Mouse (Mus musculus) hindbrain, postnatal 0 days (tissue): ENCODE data around the gene Grin2a. TPM values are rescaled to one million over a fixed set of nuclear protein-coding genes. Genes with fewer than 3 reads are reported as not detected.

Experiments used
- ATAC-seq: fragments of 200-750 bp; cut with Nextera tagmentation; 2 replicates; pipeline ENCODE4 v1.8.0; 2017; ENCODE audit warnings: mild to moderate bottlenecking, moderate TSS enrichment, moderate library complexity
- DNase-seq: peaks from one replicate; pipeline ENCODE4 v3.0.0-alpha.2; 2015; ENCODE audit warnings: low spot score
- H3K27ac ChIP-seq: fragments of 300-500 bp; sonication (generic); 2 replicates; pipeline ENCODE4 v1.5.1; 2014; ENCODE audit warnings: mild to moderate bottlenecking
- H3K27me3 ChIP-seq: fragments of 300-500 bp; sonication (generic); 2 replicates; pipeline ENCODE4 v1.6.1; 2014; ENCODE audit warnings: low read length, mixed read lengths; ENCODE audit not compliant: insufficient read depth
- H3K36me3 ChIP-seq: fragments of 300-500 bp; sonication (generic); 2 replicates; pipeline ENCODE4 v1.6.1; 2014; ENCODE audit warnings: low read length, mixed read lengths; ENCODE audit not compliant: insufficient read depth
- H3K4me1 ChIP-seq: fragments of 300-500 bp; sonication (generic); 2 replicates; pipeline ENCODE4 v1.6.1; 2014; ENCODE audit warnings: antibody characterized with exemption, low read length, mixed read lengths; ENCODE audit not compliant: insufficient read depth
- H3K4me2 ChIP-seq: fragments of 300-500 bp; sonication (generic); 2 replicates; pipeline ENCODE4 v1.6.1; 2014; ENCODE audit warnings: low read depth, mild to moderate bottlenecking, low read length, moderate library complexity, mixed read lengths
- H3K4me3 ChIP-seq: fragments of 300-500 bp; sonication (generic); 2 replicates; pipeline ENCODE4 v1.5.1; 2014; ENCODE audit warnings: low read length
- H3K9ac ChIP-seq: fragments of 300-500 bp; sonication (generic); replicated peaks from 2 replicates; pipeline ENCODE4 v1.6.1; 2014; ENCODE audit warnings: mild to moderate bottlenecking, low read length, moderate library complexity, mixed read lengths
- H3K9me3 ChIP-seq: fragments of 300-500 bp; sonication (generic); 2 replicates; pipeline ENCODE4 v1.6.1; 2016; ENCODE audit warnings: low read length, mixed read lengths
- CTCF ChIP-seq: IDR thresholded peaks from 2 replicates; pipeline ENCODE4 v1.5.1; 2016; ENCODE audit warnings: antibody characterized with exemption, control low read depth, low read depth
- WGBS: fragments of 180-500 bp; shearing (Covaris S2); extraction: QIAGEN DNeasy Blood & Tissue Kit; methylation state at CpG from one replicate; pipeline ENCODE4 v1.1.7; 2014; 5-methylcytosine and 5-hydroxymethylcytosine counted together
- polyA plus RNA-seq: library from polyadenylated mRNA; unstranded; fragments of >200 nt; fragmentation: Nextera tagmentation; extraction: Ambion mirVana; gene quantifications from 2 replicates; pipeline ENCODE4 v1.2.1, GENCODE M21; 2015
- total RNA-seq: library from RNA; depleted of rRNA; stranded (reverse); fragments of >200 nt; gene quantifications from 2 replicates; pipeline ENCODE4 v1.2.3, GENCODE M21; 2014

The Grin2a gene
- total and polyA plus RNA-seq, 2 experiments from 2014 or later: 6.8 to 21.5 TPM

- H3K9me3 ChIP-seq: no peaks in the 10 kb centered on the region
- H3K4me1 ChIP-seq: no peaks in the 10 kb centered on the region
- no peak overlapping the region for H3K4me2 ChIP-seq
- no peak for ATAC-seq
- H3K27me3 ChIP-seq: no peaks in the 10 kb centered on the region
- DNase-seq: no peak
- no peaks in the 10 kb centered on the region for H3K36me3 ChIP-seq
- no peak overlapping the region for H3K27ac ChIP-seq
- H3K9ac ChIP-seq: no peak overlapping the region
- WGBS: 88% methylated on average over 5 of the region's 5 CpGs
- no peak for TF ChIP-seq CTCF
- no peak overlapping the region for H3K4me3 ChIP-seq
Measured at GRCm38 (mm10) chr16:9727603-9728002, 267.8 kb downstream of the Grin2a start.

GRCm38 (mm10) chr16:9725578-9726113 is 269.7 kb downstream of the Grin2a start:
- no peak overlapping the region for H3K4me2 ChIP-seq
- H3K4me3 ChIP-seq: no peak overlapping the region
- no peak overlapping the region for H3K9ac ChIP-seq
- peak; percentile 27 for DNase-seq
- H3K9me3 ChIP-seq: no peaks in the 10 kb centered on the region
- ATAC-seq: 0 out of 2 replicates have a peak, but pooled peaks have one; percentile 18
- no peaks in the 10 kb centered on the region for H3K36me3 ChIP-seq
- no peak overlapping the region for H3K27ac ChIP-seq
- TF ChIP-seq CTCF: no peak
- 61% methylated on average over 7 of the region's 7 CpGs for WGBS
- H3K4me1 ChIP-seq: no peaks in the 10 kb centered on the region
- no peaks in the 10 kb centered on the region for H3K27me3 ChIP-seq

- Histone ChIP-seq H3K27ac (no peak overlapping the region), H3K27me3 (no peaks in the 10 kb centered on the region), H3K4me1 (no peaks in the 10 kb centered on the region), H3K4me2 (no peak overlapping the region), H3K9me3 (no peaks in the 10 kb centered on the region), H3K4me3 (no peak overlapping the region), H3K9ac (no peak overlapping the region), H3K36me3 (no peaks in the 10 kb centered on the region)
- ATAC-seq (no peak), DNase-seq (no peak)
- WGBS: 86% methylated on average over 2 of the region's 2 CpGs
- TF ChIP-seq CTCF: no peak
Measured at GRCm38 (mm10) chr16:9711398-9711797, 284.0 kb downstream of the Grin2a start.

GRCm38 (mm10) chr16:9709921-9710320 is 285.4 kb downstream of the Grin2a start:
- DNase-seq: no peak
- Histone ChIP-seq H3K4me2 (no peak overlapping the region), H3K4me1 (no peaks in the 10 kb centered on the region), H3K36me3 (no peaks in the 10 kb centered on the region), H3K27ac (no peak overlapping the region), H3K9me3 (no peaks in the 10 kb centered on the region), H3K9ac (no peak overlapping the region), H3K27me3 (no peaks in the 10 kb centered on the region), H3K4me3 (no peak overlapping the region)
- 66% methylated on average over 2 of the region's 2 CpGs for WGBS
- no peak for TF ChIP-seq CTCF
- no peak for ATAC-seq

DNA sequence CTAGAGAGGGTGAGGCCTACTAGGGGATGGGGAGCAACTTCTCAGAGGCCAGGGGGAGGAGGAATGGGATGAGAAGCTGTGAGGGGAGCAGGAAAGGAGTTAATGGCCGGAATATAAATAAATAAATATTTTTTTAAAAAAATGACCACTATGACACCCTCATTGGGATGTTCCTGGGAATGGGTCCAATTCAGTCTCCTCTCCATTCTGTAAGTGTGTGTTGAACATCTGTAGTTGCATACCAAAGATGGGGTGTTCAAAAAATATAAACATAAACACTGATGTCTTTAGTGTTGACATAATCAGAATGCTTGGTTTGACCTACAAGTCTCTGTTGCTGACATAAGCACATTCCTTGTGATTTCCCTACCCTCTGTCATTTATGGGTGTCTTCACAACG is 298.2 kb downstream of the Grin2a start:
- H3K27ac ChIP-seq: no peak overlapping the region
- ATAC-seq (no peak), DNase-seq (no peak)
- TF ChIP-seq CTCF: no peak
- no peaks in the 10 kb centered on the region for H3K27me3 ChIP-seq
- H3K4me3 ChIP-seq: no peak overlapping the region
- no peaks in the 10 kb centered on the region for H3K9me3 ChIP-seq
- H3K9ac ChIP-seq: no peak overlapping the region
- no peaks in the 10 kb centered on the region for H3K4me1 ChIP-seq
- no peak overlapping the region for H3K4me2 ChIP-seq
- H3K36me3 ChIP-seq: no peaks in the 10 kb centered on the region
- 71% methylated on average over 2 of the region's 2 CpGs for WGBS

GRCm38 (mm10) chr16:9694081-9694480 is 301.3 kb downstream of the Grin2a start:
- Histone ChIP-seq H3K36me3 (no peaks in the 10 kb centered on the region), H3K4me2 (no peak overlapping the region), H3K27ac (no peak overlapping the region), H3K9me3 (no peaks in the 10 kb centered on the region), H3K4me1 (no peaks in the 10 kb centered on the region), H3K9ac (no peak overlapping the region), H3K27me3 (no peaks in the 10 kb centered on the region), H3K4me3 (no peak overlapping the region)
- WGBS: 87% methylated on average over 4 of the region's 4 CpGs
- DNase-seq: no peak
- ATAC-seq: no peak
- TF ChIP-seq CTCF: no peak

GRCm38 (mm10) chr16:9688523-9689140 is 306.7 kb downstream of the Grin2a start:
- no peak for DNase-seq
- H3K9me3 ChIP-seq: no peaks in the 10 kb centered on the region
- no peak overlapping the region for H3K4me3 ChIP-seq
- H3K36me3 ChIP-seq: no peaks in the 10 kb centered on the region
- H3K4me1 ChIP-seq: no peaks in the 10 kb centered on the region
- 26% methylated on average over 1 of the region's 1 CpGs for WGBS
- TF ChIP-seq CTCF: no peak
- no peak overlapping the region for H3K27ac ChIP-seq
- no peak overlapping the region for H3K4me2 ChIP-seq
- ATAC-seq: no peak
- no peaks in the 10 kb centered on the region for H3K27me3 ChIP-seq
- H3K9ac ChIP-seq: no peak overlapping the region
